Mouse (Mus musculus) stomach, embryonic 14.5 days (tissue): Measurements from ENCODE around the gene Acadvl. TPM values are rescaled to one million over a fixed set of nuclear protein-coding genes. Genes with fewer than 3 reads are reported as not detected.
A peak's percentile ranks its signal among the peaks of the same experiment; 100 is the strongest.

ENCODE experiments used
- ATAC-seq: fragments of 200-750 bp; cut with Nextera tagmentation; 2 replicates; pipeline ENCODE4 v1.8.0; 2017; ENCODE audit warnings: low read depth, moderate TSS enrichment; ENCODE audit not compliant: insufficient number of reproducible peaks, insufficient read depth, low FRiP score
- H3K27ac ChIP-seq: fragments of 300-500 bp; sonication (generic); 2 replicates; pipeline ENCODE4 v1.5.1; 2014; ENCODE audit warnings: mild to moderate bottlenecking, low read length, moderate library complexity, mixed read lengths
- H3K27me3 ChIP-seq: fragments of 300-500 bp; sonication (generic); 2 replicates; pipeline ENCODE4 v1.6.1; 2014; ENCODE audit warnings: low read length, control low read depth, mixed read lengths; ENCODE audit not compliant: control insufficient read depth, insufficient read depth
- H3K36me3 ChIP-seq: fragments of 300-500 bp; sonication (generic); 2 replicates; pipeline ENCODE4 v1.6.1; 2014; ENCODE audit warnings: mild to moderate bottlenecking, control low read depth, low read length, moderate library complexity, mixed read lengths; ENCODE audit not compliant: control insufficient read depth, insufficient read depth
- H3K4me1 ChIP-seq: fragments of 300-500 bp; sonication (generic); 2 replicates; pipeline ENCODE4 v1.6.1; 2014; ENCODE audit warnings: low read length, control low read depth, mixed read lengths; ENCODE audit not compliant: control insufficient read depth, insufficient read depth
- H3K4me2 ChIP-seq: fragments of 300-500 bp; sonication (generic); replicated peaks from 2 replicates; pipeline ENCODE4 v1.6.1; 2014; ENCODE audit warnings: low read depth, low read length, control low read depth
- H3K4me3 ChIP-seq: fragments of 300-500 bp; sonication (generic); 2 replicates; pipeline ENCODE4 v1.5.1; 2014; ENCODE audit warnings: low read depth, low read length, control low read depth
- H3K9ac ChIP-seq: fragments of 300-500 bp; sonication (generic); replicated peaks from 2 replicates; pipeline ENCODE4 v1.6.1; 2014; ENCODE audit warnings: low read depth, mild to moderate bottlenecking, control low read depth, low read length, moderate library complexity, mixed read lengths
- H3K9me3 ChIP-seq: fragments of 300-500 bp; sonication (generic); 2 replicates; pipeline ENCODE4 v1.6.1; 2016; ENCODE audit warnings: low read depth, low read length, control low read depth; ENCODE audit not compliant: control insufficient read depth
- WGBS: fragments of 180-500 bp; shearing (Covaris S2); extraction: QIAGEN DNeasy Blood & Tissue Kit; methylation state at CpG from one replicate; pipeline ENCODE4 v1.1.7; 2014; 5-methylcytosine and 5-hydroxymethylcytosine counted together
- polyA plus RNA-seq: library from polyadenylated mRNA; unstranded; fragments of >200 nt; fragmentation: Nextera tagmentation; extraction: Ambion mirVana; gene quantifications from 2 replicates; pipeline ENCODE4 v1.2.1, GENCODE M21; 2014

Acadvl gene
- polyA plus RNA-seq, 1 experiment from 2014 or later: 61.3 TPM

DNA sequence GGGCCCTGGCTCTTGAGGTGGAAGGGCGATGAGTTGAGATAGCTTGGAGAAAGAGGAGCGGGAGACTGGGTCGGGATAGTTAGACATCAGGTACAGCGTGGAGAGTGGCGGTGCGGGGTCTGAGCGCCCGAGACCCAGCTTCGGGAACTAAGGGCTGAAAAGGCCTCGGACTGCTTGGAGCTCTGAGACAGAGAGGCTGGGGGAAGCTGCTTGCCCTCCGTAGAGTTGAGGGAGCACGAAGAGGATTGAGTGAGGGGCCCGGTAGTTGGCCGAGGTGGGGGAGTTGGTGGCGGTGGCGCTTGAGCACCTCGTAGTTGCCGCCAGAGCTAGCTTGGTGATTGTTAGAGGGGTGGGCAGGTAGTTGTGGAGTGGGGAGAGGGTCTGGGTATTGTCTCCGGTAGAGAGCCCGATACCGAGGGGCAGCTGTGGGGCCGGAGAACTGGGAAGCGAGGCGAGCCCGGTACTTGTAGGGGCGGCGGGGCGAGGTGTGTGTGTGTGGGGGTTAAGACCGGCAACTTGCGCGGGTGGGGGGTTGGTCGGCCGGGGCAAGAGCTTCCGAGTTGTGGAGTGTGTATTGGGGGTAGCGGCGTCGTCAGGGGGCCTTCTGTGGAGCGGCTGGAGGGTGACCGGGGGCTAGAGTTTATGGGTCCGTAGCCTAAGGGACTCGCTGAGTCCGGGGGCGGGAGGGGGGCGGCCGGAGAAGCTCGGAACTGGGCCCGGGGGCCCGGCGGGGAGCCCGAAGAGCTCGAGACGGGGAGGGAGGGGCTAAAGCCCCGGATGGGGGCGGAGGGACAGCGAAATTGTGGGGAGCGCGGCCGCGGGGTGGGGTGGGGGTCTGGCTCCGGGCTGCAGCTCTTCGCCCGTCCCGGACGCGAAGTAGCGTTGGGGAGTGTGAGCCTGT, 18.8 kb downstream of the Acadvl start:
- 2% methylated on average over 65 of the region's 66 CpGs for WGBS
- ATAC-seq: peak; percentile 4; the same call in 1 of the 2 replicates

DNA sequence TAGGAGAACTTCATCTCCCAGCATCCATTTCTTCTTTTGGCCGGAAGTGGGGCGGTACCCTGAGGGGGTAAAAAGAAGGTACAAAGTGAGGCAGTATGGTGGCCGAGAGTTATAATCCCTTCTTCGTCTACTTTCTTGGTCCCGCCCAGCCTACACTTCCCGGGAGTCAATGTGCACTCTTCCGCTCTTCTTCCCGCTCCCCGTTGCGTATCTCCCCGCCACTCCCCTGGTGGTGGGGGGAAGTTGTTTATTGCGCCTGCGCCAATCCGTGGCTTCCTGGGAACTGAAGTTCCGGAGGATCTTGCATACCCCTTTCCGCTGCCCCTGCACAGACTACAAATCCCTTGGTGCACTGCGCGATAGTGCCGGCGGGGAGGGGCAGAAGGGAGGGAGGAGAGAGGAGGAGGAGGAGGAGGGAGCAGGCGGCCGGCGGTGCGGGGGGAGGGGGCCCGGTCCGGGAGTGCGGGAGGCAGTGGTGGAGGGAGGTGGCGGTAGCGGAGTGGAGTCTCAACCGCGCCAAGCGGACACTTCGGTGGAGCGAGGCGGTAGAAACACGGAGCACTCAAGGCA, 19.7 kb downstream of the Acadvl start, which contains the start of gene Phf23:
Phf23 (plus strand) TSS at position 387 of the 570 bp plus-strand sequence.
- WGBS: 1% methylated on average over 35 of the region's 36 CpGs
- H3K4me2 ChIP-seq: peak within 1 kb of the TSS; percentile 46
- peak within 1 kb of the TSS; percentile 98 for H3K9ac ChIP-seq
- H3K4me3 ChIP-seq: peak within 1 kb of the TSS; percentile 65
- H3K36me3 ChIP-seq: peaks cover 33% of the 10 kb centered on the region
- ATAC-seq: peak; percentile 84
- no peaks in the 10 kb centered on the region for H3K27me3 ChIP-seq
- peak within 1 kb of the TSS; percentile 99 for H3K27ac ChIP-seq
- peaks cover 15% of the 10 kb centered on the region for H3K4me1 ChIP-seq
- no peaks in the 10 kb centered on the region for H3K9me3 ChIP-seq

More for the DNA sequence above, 18.8 kb downstream of the Acadvl start:
- peak overlapping the region; percentile 98 for H3K9ac ChIP-seq
- H3K27me3 ChIP-seq: no peaks in the 10 kb centered on the region
- H3K36me3 ChIP-seq: peaks cover 33% of the 10 kb centered on the region
- H3K9me3 ChIP-seq: no peaks in the 10 kb centered on the region
- H3K4me2 ChIP-seq: peak overlapping the region; percentile 46
- peaks cover 16% of the 10 kb centered on the region for H3K4me1 ChIP-seq
- peak overlapping the region; percentile 99 for H3K27ac ChIP-seq
- peak overlapping the region; percentile 65 for H3K4me3 ChIP-seq

DNA sequence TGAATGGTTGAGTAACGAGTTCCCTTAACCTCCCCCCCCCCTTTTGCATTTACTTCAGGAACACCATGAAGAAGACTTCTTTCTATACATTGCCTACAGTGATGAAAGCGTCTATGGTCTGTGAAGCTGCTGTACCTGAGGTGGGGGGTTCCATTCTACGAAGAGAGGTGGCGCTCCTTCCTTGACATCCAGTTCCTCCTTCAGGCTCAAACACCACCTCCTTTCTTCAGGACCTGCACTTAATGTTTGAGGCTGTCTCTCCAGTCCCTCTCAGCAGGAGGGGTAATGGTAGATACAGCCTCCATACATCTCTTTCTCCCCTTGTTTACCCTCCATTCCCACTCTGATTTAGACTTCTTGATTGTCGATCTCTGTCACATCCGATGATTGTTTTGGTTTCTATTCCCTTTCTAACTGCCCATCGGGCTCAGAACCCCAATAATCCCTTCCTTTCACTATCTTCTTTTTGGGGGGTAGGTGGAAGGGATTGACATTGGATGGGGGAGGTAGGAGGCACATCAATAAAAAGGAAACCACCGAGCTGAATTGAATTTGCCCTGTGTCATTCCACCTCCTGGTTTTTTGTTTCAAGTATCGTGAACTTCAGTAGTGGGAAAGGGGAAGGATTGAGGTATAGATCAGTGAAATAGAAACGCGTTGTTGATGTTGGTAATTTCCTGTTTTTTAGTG, 20.7 kb downstream of the Acadvl start:
- Histone ChIP-seq H3K27me3 (no peaks in the 10 kb centered on the region), H3K36me3 (peaks cover 29% of the 10 kb centered on the region), H3K9ac (no peak overlapping the region), H3K4me3 (0 out of 2 replicates have a peak overlapping the region, but pooled peaks have one; percentile 65), H3K4me1 (peaks cover 15% of the 10 kb centered on the region), H3K9me3 (no peaks in the 10 kb centered on the region), H3K27ac (no peak overlapping the region), H3K4me2 (peak overlapping the region; percentile 30; the same call in 1 of the 2 replicates)
- WGBS: 88% methylated on average over 11 of the region's 11 CpGs
- ATAC-seq: no peak

- Histone ChIP-seq H3K4me2 (peak overlapping the region; percentile 63), H3K4me1 (peaks cover 15% of the 10 kb centered on the region), H3K27ac (no peak overlapping the region), H3K27me3 (no peaks in the 10 kb centered on the region), H3K36me3 (peaks cover 28% of the 10 kb centered on the region), H3K9me3 (no peaks in the 10 kb centered on the region), H3K4me3 (peak overlapping the region; percentile 74; the same call in 1 of the 2 replicates), H3K9ac (0 out of 2 replicates have a peak overlapping the region, but pooled peaks have one; percentile 81)
- 83% methylated on average over 3 of the region's 3 CpGs for WGBS
- ATAC-seq: no peak
These were observed 22.3 kb downstream of the Acadvl start for GRCm38 (mm10) chr11:69992932-69993331.

GRCm38 (mm10) chr11:69992396-69992795, 22.8 kb downstream of the Acadvl start:
- Histone ChIP-seq H3K27ac (no peak overlapping the region), H3K9ac (peak overlapping the region; percentile 81), H3K27me3 (no peaks in the 10 kb centered on the region), H3K36me3 (peaks cover 24% of the 10 kb centered on the region), H3K4me2 (peak overlapping the region; percentile 63), H3K4me3 (peak overlapping the region; percentile 74), H3K9me3 (no peaks in the 10 kb centered on the region), H3K4me1 (peaks cover 10% of the 10 kb centered on the region)
- no peak for ATAC-seq
- 77% methylated on average over 10 of the region's 10 CpGs for WGBS

- H3K36me3 ChIP-seq: peaks cover 31% of the 10 kb centered on the region
- peak overlapping the region; percentile 63 for H3K4me2 ChIP-seq
- H3K4me3 ChIP-seq: peak overlapping the region; percentile 74
- H3K27me3 ChIP-seq: no peaks in the 10 kb centered on the region
- no peak for ATAC-seq
- peaks cover 8% of the 10 kb centered on the region; the same call in 1 of the 2 replicates for H3K4me1 ChIP-seq
- peak overlapping the region; percentile 81 for H3K9ac ChIP-seq
- peak overlapping the region; percentile 89 for H3K27ac ChIP-seq
- WGBS: under 1% methylated on average over 15 of the region's 15 CpGs
- H3K9me3 ChIP-seq: no peaks in the 10 kb centered on the region
These were observed 23.5 kb downstream of the Acadvl start for GRCm38 (mm10) chr11:69991711-69992110.

DNA sequence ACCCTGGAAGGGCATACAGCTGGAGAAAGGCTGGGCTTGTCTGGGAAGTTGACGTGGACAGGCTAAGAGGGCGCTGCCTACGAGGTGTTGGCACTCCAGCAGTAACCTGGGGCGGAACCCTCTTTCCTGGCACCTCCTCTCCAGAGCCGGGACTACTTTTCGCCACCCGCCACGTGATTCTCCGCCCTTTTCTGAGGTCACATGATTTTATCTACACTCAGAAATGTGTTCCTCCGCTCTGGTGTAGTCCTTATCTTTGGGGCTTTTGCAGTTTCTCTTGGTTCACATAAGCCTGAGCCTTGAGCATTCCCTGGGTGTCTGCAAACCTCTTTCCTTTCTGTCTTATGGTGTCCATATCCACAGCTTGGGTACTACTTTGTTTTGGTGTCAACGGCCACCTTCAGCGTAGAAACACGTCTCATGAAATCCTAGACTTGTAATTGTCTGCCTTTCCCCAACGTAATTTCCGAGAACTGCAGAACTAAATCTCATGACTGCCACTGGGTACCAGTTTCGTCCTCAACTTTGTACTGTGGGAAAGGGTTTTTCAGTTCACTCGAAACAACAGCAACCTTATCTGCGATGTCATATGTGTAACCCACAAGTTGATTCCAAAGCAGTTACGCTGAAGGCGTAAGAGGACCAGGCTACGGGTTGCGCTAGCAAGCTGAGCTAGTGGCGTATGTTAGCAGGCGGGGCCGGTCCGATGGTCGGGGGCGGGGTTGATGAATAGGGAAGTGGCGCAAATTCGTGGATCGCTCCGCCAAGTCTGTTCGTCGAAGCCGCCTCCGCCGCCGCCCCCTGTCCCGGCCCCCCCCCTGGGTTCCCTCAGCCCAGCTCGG, 24.1 kb downstream of the Acadvl start, which contains the start of gene Gabarap:
Gabarap (plus strand) TSS at position 294 of the 842 bp plus-strand sequence.
- H3K36me3 ChIP-seq: peaks cover 35% of the 10 kb centered on the region
- peak within 1 kb of the TSS; percentile 81 for H3K9ac ChIP-seq
- peak; percentile 70 for ATAC-seq
- no peaks in the 10 kb centered on the region for H3K27me3 ChIP-seq
- peak within 1 kb of the TSS; percentile 63 for H3K4me2 ChIP-seq
- peak within 1 kb of the TSS; percentile 74 for H3K4me3 ChIP-seq
- H3K4me1 ChIP-seq: peaks cover 8% of the 10 kb centered on the region; the same call in 1 of the 2 replicates
- H3K9me3 ChIP-seq: no peaks in the 10 kb centered on the region
- under 1% methylated on average over 40 of the region's 40 CpGs for WGBS
- peak within 1 kb of the TSS; percentile 89 for H3K27ac ChIP-seq
